Mouse (Mus musculus) kidney, postnatal 25 days (tissue): ENCODE data around the gene Bmx.

ENCODE experiments used
- DNase-seq, 2 experiments: peaks; one replicate each; pipeline ENCODE4 v3.0.0; 2021; ENCODE audit warnings: mixed read lengths in 2 of 2

The Bmx gene

DNA sequence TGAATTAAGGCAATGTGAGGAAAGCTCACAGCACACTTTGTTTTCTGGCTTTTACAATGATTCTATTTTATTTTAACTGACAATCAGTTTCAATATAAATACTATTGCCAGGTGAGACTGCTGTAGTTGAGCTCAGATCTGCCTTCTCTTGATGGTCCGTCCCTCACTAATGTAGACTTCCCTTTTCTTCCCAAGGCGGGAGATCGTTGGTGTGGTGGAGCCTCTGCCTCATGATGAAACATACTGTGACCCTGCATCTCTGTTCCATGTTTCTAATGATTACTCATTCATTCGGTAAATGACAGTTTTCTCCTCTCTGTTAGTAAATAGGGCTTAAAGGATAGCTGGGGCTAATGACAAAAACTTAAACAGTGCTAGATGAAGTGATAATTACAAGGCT is 84.1 kb downstream of the Bmx start:
- no peak for DNase-seq

DNA sequence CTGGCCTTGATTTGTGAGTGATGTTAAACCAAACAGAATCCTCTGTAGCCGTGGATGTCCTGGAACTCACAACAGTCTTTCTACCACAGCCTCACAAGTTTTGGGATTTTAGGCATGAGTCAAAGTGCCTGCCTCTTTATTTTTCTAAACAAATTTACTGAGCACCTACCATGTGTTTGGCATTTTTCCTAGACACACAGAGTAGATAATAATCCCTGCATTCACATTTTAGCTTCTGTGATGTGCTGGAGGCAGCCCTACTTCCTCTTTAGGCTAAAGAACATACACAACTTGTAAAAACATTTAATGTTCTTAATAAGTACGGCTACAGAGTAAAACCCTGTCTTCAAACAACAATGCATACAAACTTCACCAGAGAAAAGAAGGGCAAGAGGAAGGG is 87.0 kb downstream of the Bmx start:
- DNase-seq, result no peak

GRCm38 (mm10) chrX:164164681-164165080 is 93.3 kb downstream of the Bmx start:
- no peak for DNase-seq

GRCm38 (mm10) chrX:164154594-164154993 is 103.4 kb downstream of the Bmx start:
- no peak for DNase-seq

GRCm38 (mm10) chrX:164153606-164154005 is 104.4 kb downstream of the Bmx start:
- DNase-seq, result no peak

- DNase-seq, result peak; percentile 55 to 61
Observed at GRCm38 (mm10) chrX:164152703-164153102, 105.3 kb downstream of the Bmx start.

GRCm38 (mm10) chrX:164145463-164146250 is 112.3 kb downstream of the Bmx start:
- DNase-seq, result no peak
